In the genomic region with DNA sequence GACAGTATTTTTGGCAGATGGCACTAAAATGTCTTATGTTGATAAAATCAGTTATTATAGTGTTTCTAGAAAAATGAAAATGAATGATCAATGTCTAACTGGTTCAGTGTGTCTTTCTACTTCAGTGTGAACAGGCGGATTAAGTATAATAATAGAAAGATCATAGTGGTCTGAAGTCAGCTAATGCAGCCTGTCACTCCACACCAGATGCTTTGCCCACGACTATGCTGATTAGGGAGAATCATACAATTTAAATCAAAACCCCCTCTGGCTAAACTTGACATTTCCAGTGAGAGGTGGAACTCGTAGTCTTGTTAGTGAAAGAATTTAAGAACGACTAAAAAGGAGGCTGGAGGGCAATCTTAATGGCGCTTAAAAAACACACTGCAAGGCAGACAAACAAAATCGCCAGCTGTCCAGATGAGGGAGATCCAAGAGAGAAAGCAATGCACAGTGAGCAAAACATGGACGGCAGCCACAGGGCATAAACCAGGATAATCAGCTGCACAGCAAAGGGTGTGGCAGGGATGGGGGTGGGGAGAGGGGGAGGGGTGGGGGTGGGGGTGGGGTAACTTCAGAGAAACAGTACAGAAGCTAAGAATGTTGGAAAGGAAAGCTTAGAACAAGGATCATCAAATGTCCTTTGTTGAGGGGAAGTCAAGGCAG, we compare ENCODE assay signal across 20 mouse cellular contexts.
A peak's percentile ranks its signal among the peaks of the same experiment; 100 is the strongest.
DNase-seq lines count a peak whose midpoint lies in the region; ATAC-seq lines count a peak whose summit lies in the region.
"Had no signal": no experiment of that assay in that cellular context is flagged by ENCODE, and none has a peak within 500 bp of the region (broad histone marks: within the 10 kb centered on the region; RNA-seq: fewer than 3 reads in every experiment).

No protein-coding gene starts in this region.

- peak; percentile 31 for DNase-seq in kidney, postnatal 10 days
- DNase-seq in ES-CJ7 (ENCODE audit: low read depth, low spot score) (peak; percentile 44), ZHBTc4 (ENCODE audit: low read depth, low spot score) (peak; percentile 25)
- DNase-seq in embryo, embryonic 10.5 days (ENCODE audit: low spot score) = no peak
- DNase-seq in thymus, postnatal 4 days = no peak
- DNase-seq: cerebellum, postnatal 14 days; forebrain, postnatal 0 days; gastrocnemius, postnatal 10 days; heart, postnatal 36 days; kidney, postnatal 36 days; left cerebral cortex, postnatal 4 days; lung, postnatal 36 days; right cerebral cortex, adult 18-20 months; spleen, adult 18-20 months had no signal

- H3K36me3 ChIP-seq in kidney, embryonic 16.5 days (ENCODE audit: insufficient read depth, low read length) = no peaks in the 10 kb centered on the region
- H3K36me3 ChIP-seq in midbrain, embryonic 13.5 days = no peaks in the 10 kb centered on the region
- H3K36me3 ChIP-seq: embryonic facial prominence, embryonic 15.5 days had no signal

- H3K4me3 ChIP-seq in kidney, embryonic 16.5 days (ENCODE audit: low read length) = no peak overlapping the region
- H3K4me3 ChIP-seq in midbrain, embryonic 13.5 days (replicated peaks) = no peak overlapping the region
- H3K4me3 ChIP-seq: embryonic facial prominence, embryonic 15.5 days had no signal

- H3K9ac ChIP-seq in kidney, embryonic 16.5 days (replicated peaks; ENCODE audit: low read length) = no peak overlapping the region
- no peak overlapping the region for H3K9ac ChIP-seq in midbrain, embryonic 13.5 days (replicated peaks)
- H3K9ac ChIP-seq: embryonic facial prominence, embryonic 15.5 days; forebrain, postnatal 0 days; liver, embryonic 14.5 days had no signal

- H3K4me2 ChIP-seq in kidney, embryonic 16.5 days (replicated peaks; ENCODE audit: low read depth, low read length) = no peak overlapping the region
- H3K4me2 ChIP-seq in midbrain, embryonic 13.5 days (replicated peaks) = no peak overlapping the region
- H3K4me2 ChIP-seq: embryonic facial prominence, embryonic 15.5 days; heart, embryonic 11.5 days had no signal

- no peaks in the 10 kb centered on the region for H3K4me1 ChIP-seq in kidney, embryonic 16.5 days (ENCODE audit: insufficient read depth, low read length)
- no peaks in the 10 kb centered on the region for H3K4me1 ChIP-seq in midbrain, embryonic 13.5 days (replicated peaks)

- 39% methylated on average over 7 of the region's 7 CpGs for WGBS in kidney, embryonic 16.5 days
- WGBS in midbrain, embryonic 13.5 days = 26% methylated on average over 7 of the region's 7 CpGs

- no peak overlapping the region for H3K27ac ChIP-seq in kidney, embryonic 16.5 days (ENCODE audit: low read length)
- no peak overlapping the region for H3K27ac ChIP-seq in midbrain, embryonic 13.5 days
- H3K27ac ChIP-seq: embryonic facial prominence, embryonic 15.5 days; liver, embryonic 14.5 days had no signal

- no peaks in the 10 kb centered on the region for H3K27me3 ChIP-seq in kidney, embryonic 16.5 days (ENCODE audit: insufficient read depth, low read length)
- H3K27me3 ChIP-seq in midbrain, embryonic 13.5 days = no peaks in the 10 kb centered on the region
- H3K27me3 ChIP-seq: embryonic facial prominence, embryonic 15.5 days had no signal

- no peaks in the 10 kb centered on the region for H3K9me3 ChIP-seq in kidney, embryonic 16.5 days (ENCODE audit: low read length)
- H3K9me3 ChIP-seq in midbrain, embryonic 13.5 days = no peaks in the 10 kb centered on the region
- H3K9me3 ChIP-seq: embryonic facial prominence, embryonic 15.5 days had no signal

- no peak for ATAC-seq in kidney, embryonic 16.5 days (ENCODE audit: low FRiP score, low TSS enrichment)
- ATAC-seq in midbrain, embryonic 13.5 days = peak; percentile 78
- ATAC-seq: forebrain, postnatal 0 days; inflammation-experienced regulatory T-cells, adult 6 months had no signal

Comparison
In these comparisons a context has a peak if more than half of its experiments do, and no peak if none do; other contexts are left out.
1. DNase-seq: peak in kidney, postnatal 10 days (single experiment), ES-CJ7 (single experiment) and ZHBTc4 (single experiment); none in embryo, embryonic 10.5 days (single experiment) and thymus, postnatal 4 days (single experiment).